Mouse (Mus musculus) left cerebral cortex, postnatal 14 days (tissue): ENCODE results near the gene Tmem116. TPM values are rescaled to one million over a fixed set of nuclear protein-coding genes. Genes with fewer than 3 reads are reported as not detected.

Experiments
- total RNA-seq, 2 experiments: library from RNA; stranded (reverse); gene quantifications; 2 replicates each; pipeline ENCODE4 v1.2.3; 2021

Tmem116 gene
- total RNA-seq, 2 experiments from 2014 or later, result 5.7 to 6.8 TPM

Other genes with a start within 250 kb of the Tmem116 start
- 100 to 1,000 TPM; 391 to 441 TPM for gene Rpl6, start 247.4 kb upstream of the Tmem116 start, total RNA-seq
- 100 to 1,000 TPM; 223 to 227 TPM for gene Hectd4, start 231.7 kb upstream of the Tmem116 start, total RNA-seq
- 10 to 100 TPM; 90.1 to 95.7 TPM for gene Trafd1, start 66.3 kb upstream of the Tmem116 start, total RNA-seq
- gene Naa25, start 54.0 kb upstream of the Tmem116 start, total RNA-seq, result 10 to 100 TPM; 45.8 to 48.0 TPM
- gene Erp29, start 613 bp downstream of the Tmem116 start, total RNA-seq, result 100 to 1,000 TPM; 152 to 170 TPM
- not detected for gene Adam1b, start 51.5 kb downstream of the Tmem116 start, total RNA-seq
- gene Adam1a, start 93.6 kb downstream of the Tmem116 start, total RNA-seq, result 1 to 10 TPM; 7.4 to 9.0 TPM
- gene Gm42878, start 93.6 kb downstream of the Tmem116 start, total RNA-seq, result not detected
- gene Mapkapk5, start 94.0 kb downstream of the Tmem116 start, total RNA-seq, result 10 to 100 TPM; 78.9 to 82.4 TPM
- 10 to 100 TPM; 77.4 to 87.7 TPM for gene Aldh2, start 141.9 kb downstream of the Tmem116 start, total RNA-seq
- 1 to 10 TPM; 5.0 to 5.5 TPM for gene Acad12, start 167.0 kb downstream of the Tmem116 start, total RNA-seq
- gene Acad10, start 208.6 kb downstream of the Tmem116 start, total RNA-seq, result 1 to 10 TPM; 3.1 to 3.3 TPM
- 10 to 100 TPM; 55.0 to 59.1 TPM for gene Brap, start 208.7 kb downstream of the Tmem116 start, total RNA-seq